Mouse (Mus musculus): ENCODE measurements around the gene Eral1.

DNA sequence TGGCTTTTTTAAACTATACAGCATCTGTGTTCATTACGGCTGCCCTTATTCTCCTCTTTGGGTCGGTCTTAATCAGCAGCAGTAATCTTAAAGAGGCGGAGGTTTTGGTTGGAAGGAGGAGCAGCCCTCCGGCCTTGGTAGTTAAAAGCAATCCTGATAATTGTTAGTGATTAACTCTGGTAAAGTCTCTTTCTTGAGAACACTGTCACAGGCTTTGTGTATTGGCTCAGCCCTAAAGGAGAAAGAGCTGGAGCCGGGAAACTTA is 35.9 kb upstream of the Eral1 start:
- TF ChIP-seq POLR2A (IDR thresholded peaks at IDR 0.05; ENCODE audit: insufficient read depth, low read depth, low read length): no peak
- TF ChIP-seq CTCF (IDR thresholded peaks at IDR 0.05; ENCODE audit: insufficient read depth, low read depth, low read length): no peak

Measured in olfactory bulb, adult 2 months (tissue).